Mouse (Mus musculus) lung, adult 2 months (tissue): ENCODE measurements around the gene Hmgb1.

Experiments
- CTCF ChIP-seq: fragments of 200-500 bp; IDR thresholded peaks from 2 replicates; pipeline ENCODE4 v1.5.1; 2011; ENCODE audit warnings: mild to moderate bottlenecking, low read length, control low read depth; ENCODE audit not compliant: insufficient read depth
- POLR2A ChIP-seq: fragments of 200-500 bp; IDR thresholded peaks from 2 replicates; pipeline ENCODE4 v1.6.1; 2011; ENCODE audit warnings: low read depth, mild to moderate bottlenecking, control low read depth, low read length, borderline replicate concordance; ENCODE audit errors: extremely low read depth

GRCm38 (mm10) chr5:149207661-149208060 lies 23.4 kb upstream of the Hmgb1 start:
- TF ChIP-seq CTCF (no peak), POLR2A (no peak)
